Mouse (Mus musculus) limb, embryonic 15.5 days (tissue): ENCODE measurements around the gene Aspdh. TPM values are rescaled to one million over a fixed set of nuclear protein-coding genes. Genes with fewer than 3 reads are reported as not detected.

Source experiments
- ATAC-seq: fragments of 200-750 bp; cut with Nextera tagmentation; 2 replicates; pipeline ENCODE4 v1.8.0; 2017; ENCODE audit warnings: low read depth, moderate TSS enrichment; ENCODE audit not compliant: insufficient number of reproducible peaks, low FRiP score, low TSS enrichment
- H3K27ac ChIP-seq: fragments of 300-500 bp; sonication (generic); 2 replicates; pipeline ENCODE4 v1.5.1; 2015; ENCODE audit warnings: moderate library complexity, mild to moderate bottlenecking, inconsistent platforms
- H3K27me3 ChIP-seq: fragments of 300-500 bp; sonication (generic); 2 replicates; pipeline ENCODE4 v1.6.1; 2015; ENCODE audit warnings: inconsistent platforms
- H3K36me3 ChIP-seq: fragments of 300-500 bp; sonication (generic); 2 replicates; pipeline ENCODE4 v1.6.1; 2015; ENCODE audit warnings: inconsistent platforms
- H3K4me1 ChIP-seq: fragments of 300-500 bp; sonication (generic); 2 replicates; pipeline ENCODE4 v1.6.1; 2015; ENCODE audit warnings: inconsistent platforms
- H3K4me2 ChIP-seq: fragments of 300-500 bp; sonication (generic); 2 replicates; pipeline ENCODE4 v1.6.1; 2015; ENCODE audit warnings: mild to moderate bottlenecking, inconsistent platforms
- H3K4me3 ChIP-seq: fragments of 300-500 bp; sonication (generic); 2 replicates; pipeline ENCODE4 v1.5.1; 2015; ENCODE audit warnings: mild to moderate bottlenecking, inconsistent platforms
- H3K9ac ChIP-seq: fragments of 300-500 bp; sonication (generic); 2 replicates; pipeline ENCODE4 v1.6.1; 2015; ENCODE audit warnings: inconsistent platforms
- H3K9me3 ChIP-seq: fragments of 300-500 bp; sonication (generic); 2 replicates; pipeline ENCODE4 v1.6.1; 2016; ENCODE audit warnings: inconsistent platforms
- WGBS: fragments of 180-500 bp; shearing (Covaris S2); methylation state at CpG from one replicate; pipeline ENCODE4 v1.1.7; 2015; 5-methylcytosine and 5-hydroxymethylcytosine counted together
- polyA plus RNA-seq: library from polyadenylated mRNA; unstranded; fragments of >200 nt; fragmentation: Nextera tagmentation; extraction: Ambion mirVana; gene quantifications from 2 replicates; pipeline ENCODE4 v1.2.1, GENCODE M21; 2015

Aspdh gene
- polyA plus RNA-seq, result 0.29 and 0.56 TPM in 2 replicates

DNA sequence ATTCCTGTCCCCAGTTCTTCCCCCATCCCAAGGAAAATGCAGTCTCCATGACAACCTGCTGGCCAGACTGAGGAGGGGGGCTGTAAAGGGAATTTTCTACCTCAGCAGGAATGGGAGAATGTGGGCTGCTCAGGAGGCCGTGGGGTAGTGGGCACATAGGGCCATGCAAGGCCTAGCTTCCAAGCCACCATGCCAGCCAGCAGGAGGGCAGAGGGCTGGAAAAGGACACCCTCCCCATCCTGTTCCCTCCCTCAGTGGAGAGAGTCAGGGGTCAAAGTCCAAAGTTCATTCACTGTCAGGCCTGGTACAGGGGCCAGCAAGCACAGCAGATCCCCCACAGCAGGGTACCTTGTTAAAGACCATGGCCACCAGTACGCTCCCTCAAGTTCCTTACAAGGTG is at the start of gene Aspdh:
TSS of gene Aspdh (plus strand) at position 281 of the 400 bp plus-strand sequence.
- Histone ChIP-seq H3K4me3 (no peak within 1 kb of the TSS), H3K9me3 (no peaks in the 10 kb centered on the region), H3K4me2 (no peak within 1 kb of the TSS), H3K9ac (no peak within 1 kb of the TSS), H3K4me1 (peaks cover 27% of the 10 kb centered on the region), H3K36me3 (0 out of 2 replicates have a peak, but pooled peaks cover 16% of the 10 kb centered on the region), H3K27me3 (peaks cover 54% of the 10 kb centered on the region), H3K27ac (no peak within 1 kb of the TSS)
- ATAC-seq, result no peak
- WGBS, result 64% methylated on average over 2 of the region's 2 CpGs

DNA sequence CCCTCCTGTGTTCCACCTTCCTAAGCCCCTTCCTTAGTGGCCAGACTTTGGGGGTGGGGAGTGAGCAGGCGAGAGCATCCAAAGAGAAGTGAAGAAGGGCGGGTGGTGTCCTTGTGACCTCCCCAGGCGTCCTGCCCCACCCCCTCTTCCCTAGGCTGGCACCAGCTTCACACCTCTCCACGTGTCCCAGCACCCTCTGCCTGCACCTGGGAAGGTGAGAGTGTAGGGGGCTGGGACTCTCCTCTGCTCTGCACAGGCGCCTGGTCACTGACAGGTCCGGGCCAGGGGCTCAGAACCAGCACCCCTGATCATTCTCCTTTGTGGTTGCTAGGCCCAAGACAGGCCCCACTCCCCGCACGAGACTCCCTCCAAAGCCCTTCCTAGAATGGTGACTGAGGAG is 37.5 kb upstream of the Aspdh start:
- no peaks in the 10 kb centered on the region for H3K36me3 ChIP-seq
- H3K9me3 ChIP-seq, result no peaks in the 10 kb centered on the region
- no peak overlapping the region for H3K9ac ChIP-seq
- H3K4me3 ChIP-seq, result peak overlapping the region; percentile 60
- WGBS, result 5% methylated on average over 8 of the region's 8 CpGs
- ATAC-seq, result 0 out of 2 replicates have a peak, but pooled peaks have one; percentile 11
- peaks cover 77% of the 10 kb centered on the region for H3K27me3 ChIP-seq
- H3K4me2 ChIP-seq, result peak overlapping the region; percentile 86
- no peak overlapping the region for H3K27ac ChIP-seq
- peaks cover 23% of the 10 kb centered on the region for H3K4me1 ChIP-seq

- no peak for ATAC-seq
These were observed 36.8 kb upstream of the Aspdh start for GRCm38 (mm10) chr7:44428171-44428950.

GRCm38 (mm10) chr7:44428968-44429521 is 36.1 kb upstream of the Aspdh start, which contains the start of gene Lrrc4b:
Gene Lrrc4b (plus strand): TSS chr7:44429018.
- H3K4me3 ChIP-seq, result peak within 1 kb of the TSS; percentile 60
- H3K27ac ChIP-seq, result no peak within 1 kb of the TSS
- peak within 1 kb of the TSS; percentile 86 for H3K4me2 ChIP-seq
- H3K9me3 ChIP-seq, result no peaks in the 10 kb centered on the region
- H3K4me1 ChIP-seq, result peaks cover 23% of the 10 kb centered on the region
- peak within 1 kb of the TSS; percentile 55 for H3K9ac ChIP-seq
- peaks cover 72% of the 10 kb centered on the region for H3K27me3 ChIP-seq
- no peak for ATAC-seq
- no peaks in the 10 kb centered on the region for H3K36me3 ChIP-seq
- under 1% methylated on average over 36 of the region's 69 CpGs for WGBS

More at GRCm38 (mm10) chr7:44428171-44428950, 36.8 kb upstream of the Aspdh start:
- Histone ChIP-seq H3K9ac (no peak overlapping the region), H3K4me1 (peaks cover 23% of the 10 kb centered on the region), H3K36me3 (no peaks in the 10 kb centered on the region), H3K27ac (no peak overlapping the region), H3K27me3 (peaks cover 72% of the 10 kb centered on the region), H3K9me3 (no peaks in the 10 kb centered on the region), H3K4me2 (peak overlapping the region; percentile 86), H3K4me3 (peak overlapping the region; percentile 60)
- WGBS, result 2% methylated on average over 15 of the region's 38 CpGs

- WGBS, result 3% methylated on average over 31 of the region's 32 CpGs
- H3K36me3 ChIP-seq, result no peaks in the 10 kb centered on the region
- H3K4me3 ChIP-seq, result peak overlapping the region; percentile 60
- H3K27me3 ChIP-seq, result peaks cover 75% of the 10 kb centered on the region
- H3K27ac ChIP-seq, result no peak overlapping the region
- H3K9ac ChIP-seq, result peak overlapping the region; percentile 55
- peaks cover 23% of the 10 kb centered on the region for H3K4me1 ChIP-seq
- no peak for ATAC-seq
- H3K9me3 ChIP-seq, result no peaks in the 10 kb centered on the region
- peak overlapping the region; percentile 86 for H3K4me2 ChIP-seq
These were observed 35.4 kb upstream of the Aspdh start for GRCm38 (mm10) chr7:44429534-44430488.

GRCm38 (mm10) chr7:44432550-44432949 is 32.6 kb upstream of the Aspdh start:
- H3K4me2 ChIP-seq, result no peak overlapping the region
- H3K4me1 ChIP-seq, result peaks cover 22% of the 10 kb centered on the region
- no peak overlapping the region for H3K27ac ChIP-seq
- ATAC-seq, result no peak
- 71% methylated on average over 6 of the region's 6 CpGs for WGBS
- H3K9ac ChIP-seq, result no peak overlapping the region
- no peaks in the 10 kb centered on the region for H3K36me3 ChIP-seq
- H3K4me3 ChIP-seq, result no peak overlapping the region
- H3K27me3 ChIP-seq, result peaks cover 71% of the 10 kb centered on the region
- H3K9me3 ChIP-seq, result no peaks in the 10 kb centered on the region

DNA sequence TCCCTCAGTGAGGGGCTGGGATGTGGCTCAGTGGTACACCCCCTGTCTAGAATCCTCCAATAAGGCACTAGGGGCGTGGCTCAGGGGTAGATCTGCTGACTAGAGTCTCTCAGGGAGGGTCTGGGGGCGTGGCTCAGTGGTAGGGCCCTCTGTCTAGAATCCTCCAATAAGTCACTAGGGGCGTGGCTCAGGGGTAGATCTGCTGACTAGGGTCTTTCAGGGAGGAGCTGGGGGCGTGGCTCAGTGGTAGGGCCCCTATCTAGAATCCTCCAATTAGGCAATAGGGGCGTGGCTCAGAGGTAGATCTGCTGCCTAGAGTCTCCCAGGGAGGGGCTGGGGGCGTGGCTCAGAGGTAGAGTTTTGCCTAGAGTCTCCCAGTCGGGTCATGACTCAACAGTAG is 31.8 kb upstream of the Aspdh start:
- WGBS, result 3% methylated on average over 7 of the region's 7 CpGs
- H3K4me2 ChIP-seq, result no peak overlapping the region
- peaks cover 71% of the 10 kb centered on the region for H3K27me3 ChIP-seq
- no peak overlapping the region for H3K27ac ChIP-seq
- peaks cover 15% of the 10 kb centered on the region for H3K4me1 ChIP-seq
- no peaks in the 10 kb centered on the region for H3K9me3 ChIP-seq
- H3K36me3 ChIP-seq, result no peaks in the 10 kb centered on the region
- H3K4me3 ChIP-seq, result no peak overlapping the region
- no peak overlapping the region for H3K9ac ChIP-seq
- peak; percentile 36 for ATAC-seq

DNA sequence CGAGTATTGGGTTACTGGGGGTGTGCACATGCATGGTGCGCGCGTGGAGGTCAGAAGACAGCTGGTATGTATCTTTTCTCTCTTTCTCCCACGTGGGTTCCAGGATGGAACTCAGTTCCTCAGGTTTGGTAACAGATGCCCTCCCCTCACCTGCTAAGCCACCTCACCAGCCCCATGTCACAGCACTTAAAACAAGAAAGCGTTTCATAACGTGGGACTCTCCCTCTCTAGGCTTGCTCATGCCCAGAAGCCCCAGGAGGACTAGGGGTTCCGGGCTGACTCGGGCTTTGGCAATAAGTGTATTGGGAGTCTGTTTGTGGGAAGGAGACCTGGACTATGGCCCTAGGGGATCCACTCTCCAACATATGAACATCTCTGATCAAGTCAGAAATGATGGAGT is 31.1 kb upstream of the Aspdh start:
- H3K4me2 ChIP-seq, result no peak overlapping the region
- H3K9ac ChIP-seq, result no peak overlapping the region
- no peaks in the 10 kb centered on the region for H3K9me3 ChIP-seq
- no peak overlapping the region for H3K27ac ChIP-seq
- H3K27me3 ChIP-seq, result peaks cover 67% of the 10 kb centered on the region
- H3K4me1 ChIP-seq, result peaks cover 12% of the 10 kb centered on the region
- 57% methylated on average over 9 of the region's 9 CpGs for WGBS
- no peak for ATAC-seq
- H3K4me3 ChIP-seq, result no peak overlapping the region
- no peaks in the 10 kb centered on the region for H3K36me3 ChIP-seq

GRCm38 (mm10) chr7:44435796-44436195 is 29.4 kb upstream of the Aspdh start:
- H3K27me3 ChIP-seq, result peaks cover 67% of the 10 kb centered on the region
- no peak for ATAC-seq
- H3K9ac ChIP-seq, result no peak overlapping the region

DNA sequence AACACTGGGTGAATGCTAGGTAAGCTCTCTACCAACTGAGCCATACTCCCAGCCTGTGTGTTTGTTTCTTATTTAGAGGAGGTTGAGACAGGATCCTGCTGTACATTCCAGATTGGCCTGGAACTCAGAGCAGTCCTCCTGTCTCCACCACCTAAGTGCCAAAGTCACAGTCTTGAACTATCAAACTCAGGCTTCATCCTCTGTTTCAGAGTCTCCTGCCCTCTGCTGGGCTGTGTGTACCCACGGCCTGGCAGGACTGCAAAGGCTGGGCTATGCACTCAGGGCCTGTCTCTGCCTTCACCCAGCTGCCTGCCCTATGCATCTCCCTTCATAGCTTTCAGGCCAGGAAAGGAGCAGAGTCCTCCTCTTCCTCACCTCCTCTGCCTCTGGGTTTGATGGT is 28.9 kb upstream of the Aspdh start:
- Histone ChIP-seq H3K4me1 (no peaks in the 10 kb centered on the region), H3K4me2 (no peak overlapping the region), H3K4me3 (no peak overlapping the region), H3K9ac (no peak overlapping the region), H3K36me3 (no peaks in the 10 kb centered on the region), H3K27ac (no peak overlapping the region), H3K9me3 (no peaks in the 10 kb centered on the region), H3K27me3 (peaks cover 67% of the 10 kb centered on the region)
- 9% methylated on average over 1 of the region's 1 CpGs for WGBS
- ATAC-seq, result no peak

More at GRCm38 (mm10) chr7:44435796-44436195, 29.4 kb upstream of the Aspdh start:
- Histone ChIP-seq H3K27ac (no peak overlapping the region), H3K4me2 (no peak overlapping the region), H3K9me3 (no peaks in the 10 kb centered on the region), H3K36me3 (no peaks in the 10 kb centered on the region), H3K4me3 (no peak overlapping the region), H3K4me1 (no peaks in the 10 kb centered on the region)
- WGBS, result 68% methylated on average over 5 of the region's 5 CpGs

DNA sequence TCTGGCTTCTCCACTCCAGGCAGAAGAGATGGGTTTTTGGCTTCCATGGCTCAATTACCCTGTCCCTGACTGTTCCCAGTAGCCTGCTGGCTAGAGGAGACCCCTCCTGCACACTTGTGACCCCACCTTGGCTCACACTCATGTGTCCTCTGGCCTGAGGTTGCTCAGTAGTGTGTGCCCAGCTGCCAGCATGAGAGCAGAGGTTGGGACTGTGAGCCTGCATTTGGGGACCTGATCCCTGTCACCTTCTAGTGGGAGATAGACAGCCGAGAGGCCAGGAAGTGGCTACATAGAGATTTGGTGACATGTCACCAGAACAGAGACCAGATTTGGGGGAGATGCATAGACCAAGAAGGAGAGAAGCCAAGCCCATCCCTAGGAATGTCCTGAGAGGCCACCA is 28.0 kb upstream of the Aspdh start:
- H3K4me1 ChIP-seq, result peaks cover 9% of the 10 kb centered on the region
- H3K27ac ChIP-seq, result no peak overlapping the region
- no peak overlapping the region for H3K4me3 ChIP-seq
- H3K9me3 ChIP-seq, result no peaks in the 10 kb centered on the region
- H3K9ac ChIP-seq, result no peak overlapping the region
- H3K27me3 ChIP-seq, result peaks cover 67% of the 10 kb centered on the region
- H3K36me3 ChIP-seq, result no peaks in the 10 kb centered on the region
- no peak overlapping the region for H3K4me2 ChIP-seq
- WGBS, result 56% methylated on average over 1 of the region's 1 CpGs
- no peak for ATAC-seq
